9 mouse cellular contexts compared by ENCODE assay signal in genomic region chr2:105128564-105128963, GRCm38 (mm10). TPM values are rescaled to one million over a fixed set of nuclear protein-coding genes. Genes with fewer than 3 reads are reported as not detected.
DNase-seq lines count a peak whose midpoint lies in the region; ATAC-seq lines count a peak whose summit lies in the region.
"Had no signal": no experiment of that assay in that cellular context is flagged by ENCODE, and none has a peak within 500 bp of the region (broad histone marks: within the 10 kb centered on the region; RNA-seq: fewer than 3 reads in every experiment).

No protein-coding gene starts in this region.

- peaks cover 100% of the 10 kb centered on the region for H3K27me3 ChIP-seq in hindbrain, embryonic 10.5 days (ENCODE audit: insufficient read depth, poor library complexity, severe bottlenecking)
- peaks cover 69% of the 10 kb centered on the region for H3K27me3 ChIP-seq in hindbrain, embryonic 16.5 days (replicated peaks; ENCODE audit: control insufficient read depth, insufficient read depth, low read length)
- peaks cover 100% of the 10 kb centered on the region for H3K27me3 ChIP-seq in midbrain, embryonic 10.5 days (ENCODE audit: low read depth, poor library complexity, severe bottlenecking)
- H3K27me3 ChIP-seq in midbrain, embryonic 14.5 days (ENCODE audit: control insufficient read depth, insufficient read depth, low read length) = peaks cover 98% of the 10 kb centered on the region
- H3K27me3 ChIP-seq in limb, embryonic 10.5 days (ENCODE audit: low read depth, poor library complexity, severe bottlenecking) = peaks cover 100% of the 10 kb centered on the region
- H3K27me3 ChIP-seq in stomach, embryonic 16.5 days (ENCODE audit: control insufficient read depth, insufficient read depth, low read length) = peaks cover 98% of the 10 kb centered on the region

- H3K9ac ChIP-seq in hindbrain, embryonic 16.5 days (ENCODE audit: low read depth, low read length) = no peak overlapping the region
- no peak overlapping the region for H3K9ac ChIP-seq in midbrain, embryonic 14.5 days (replicated peaks; ENCODE audit: low read length)
- peak overlapping the region; percentile 26; the same call in 1 of the 2 replicates for H3K9ac ChIP-seq in stomach, embryonic 16.5 days (ENCODE audit: low read length)

- ATAC-seq in hindbrain, embryonic 16.5 days = no peak
- ATAC-seq in midbrain, embryonic 14.5 days (ENCODE audit: low FRiP score, low TSS enrichment) = no peak
- no peak for ATAC-seq in stomach, embryonic 16.5 days (ENCODE audit: insufficient read depth, low FRiP score)

- no peaks in the 10 kb centered on the region for H3K9me3 ChIP-seq in hindbrain, embryonic 10.5 days
- H3K9me3 ChIP-seq in hindbrain, embryonic 16.5 days (ENCODE audit: control insufficient read depth, low read length) = no peaks in the 10 kb centered on the region
- H3K9me3 ChIP-seq in midbrain, embryonic 10.5 days (replicated peaks) = no peaks in the 10 kb centered on the region
- no peaks in the 10 kb centered on the region for H3K9me3 ChIP-seq in midbrain, embryonic 14.5 days (ENCODE audit: control insufficient read depth, low read length)
- H3K9me3 ChIP-seq in limb, embryonic 10.5 days (replicated peaks) = no peaks in the 10 kb centered on the region
- no peaks in the 10 kb centered on the region for H3K9me3 ChIP-seq in stomach, embryonic 16.5 days (replicated peaks; ENCODE audit: control insufficient read depth, low read length)

- 2% methylated on average over 12 of the region's 12 CpGs for WGBS in hindbrain, embryonic 10.5 days
- WGBS in hindbrain, embryonic 16.5 days = 3% methylated on average over 12 of the region's 12 CpGs
- WGBS in midbrain, embryonic 10.5 days = 5% methylated on average over 12 of the region's 12 CpGs
- WGBS in midbrain, embryonic 14.5 days = 3% methylated on average over 12 of the region's 12 CpGs
- 3% methylated on average over 12 of the region's 12 CpGs for WGBS in limb, embryonic 10.5 days
- 5% methylated on average over 12 of the region's 12 CpGs for WGBS in stomach, embryonic 16.5 days

- no peaks in the 10 kb centered on the region for H3K36me3 ChIP-seq in hindbrain, embryonic 10.5 days
- no peaks in the 10 kb centered on the region for H3K36me3 ChIP-seq in hindbrain, embryonic 16.5 days (ENCODE audit: control insufficient read depth, insufficient read depth, low read length)
- no peaks in the 10 kb centered on the region for H3K36me3 ChIP-seq in midbrain, embryonic 10.5 days
- H3K36me3 ChIP-seq in midbrain, embryonic 14.5 days (ENCODE audit: control insufficient read depth, insufficient read depth, low read length) = no peaks in the 10 kb centered on the region
- H3K36me3 ChIP-seq in limb, embryonic 10.5 days = no peaks in the 10 kb centered on the region
- no peaks in the 10 kb centered on the region for H3K36me3 ChIP-seq in stomach, embryonic 16.5 days (ENCODE audit: control insufficient read depth, insufficient read depth, low read length)

- no peak overlapping the region for H3K27ac ChIP-seq in hindbrain, embryonic 10.5 days
- no peak overlapping the region for H3K27ac ChIP-seq in hindbrain, embryonic 16.5 days (ENCODE audit: low read depth, low read length)
- no peak overlapping the region for H3K27ac ChIP-seq in midbrain, embryonic 10.5 days (replicated peaks)
- no peak overlapping the region for H3K27ac ChIP-seq in midbrain, embryonic 14.5 days (replicated peaks; ENCODE audit: low read depth, low read length)
- no peak overlapping the region for H3K27ac ChIP-seq in limb, embryonic 10.5 days
- H3K27ac ChIP-seq in stomach, embryonic 16.5 days (ENCODE audit: low read length) = no peak overlapping the region

- no peak overlapping the region for H3K4me2 ChIP-seq in hindbrain, embryonic 16.5 days (ENCODE audit: low read length)
- no peak overlapping the region for H3K4me2 ChIP-seq in midbrain, embryonic 14.5 days (ENCODE audit: low read length)
- peak overlapping the region; percentile 29; the same call in 1 of the 2 replicates for H3K4me2 ChIP-seq in stomach, embryonic 16.5 days (ENCODE audit: low read depth, low read length)

- DNase-seq in hindbrain, embryonic 10.5 days (ENCODE audit: low spot score) = peak; percentile 39
- peak; percentile 50 for DNase-seq in midbrain, embryonic 10.5 days (ENCODE audit: low spot score)
- no peak for DNase-seq in midbrain, embryonic 14.5 days
- peak; percentile 48 for DNase-seq in limb, embryonic 10.5 days (ENCODE audit: low spot score)
- no peak for DNase-seq in thymus, adult 18-20 months
- DNase-seq: cerebellum, adult 8-10 months had no signal

- H3K4me3 ChIP-seq in hindbrain, embryonic 10.5 days = no peak overlapping the region
- no peak overlapping the region for H3K4me3 ChIP-seq in hindbrain, embryonic 16.5 days (ENCODE audit: low read length)
- no peak overlapping the region for H3K4me3 ChIP-seq in midbrain, embryonic 10.5 days
- no peak overlapping the region for H3K4me3 ChIP-seq in midbrain, embryonic 14.5 days (replicated peaks; ENCODE audit: low read depth, low read length)
- no peak overlapping the region for H3K4me3 ChIP-seq in limb, embryonic 10.5 days
- peak overlapping the region; percentile 43 for H3K4me3 ChIP-seq in stomach, embryonic 16.5 days (replicated peaks; ENCODE audit: low read length)

- peaks cover 25% of the 10 kb centered on the region for H3K4me1 ChIP-seq in hindbrain, embryonic 10.5 days (replicated peaks)
- peaks cover 6% of the 10 kb centered on the region; the same call in 1 of the 2 replicates for H3K4me1 ChIP-seq in hindbrain, embryonic 16.5 days (ENCODE audit: control insufficient read depth, insufficient read depth, low read depth, low read length)
- H3K4me1 ChIP-seq in midbrain, embryonic 10.5 days = peaks cover 30% of the 10 kb centered on the region
- no peaks in the 10 kb centered on the region for H3K4me1 ChIP-seq in midbrain, embryonic 14.5 days (ENCODE audit: control insufficient read depth, insufficient read depth, low read length)
- peaks cover 54% of the 10 kb centered on the region for H3K4me1 ChIP-seq in limb, embryonic 10.5 days
- H3K4me1 ChIP-seq in stomach, embryonic 16.5 days (ENCODE audit: control insufficient read depth, insufficient read depth, low read length) = peaks cover 16% of the 10 kb centered on the region; the same call in 1 of the 2 replicates

RNA-seq across cellular contexts. Expression of gene Wt1, which starts 2.2 kb away (rescaled TPM):
- 0.12 and 0.36 TPM in 2 replicates for polyA plus RNA-seq in hindbrain, embryonic 10.5 days (2016; fragmentation: Nextera tagmentation; extraction: Ambion mirVana)
- 0.75 and 0.94 TPM in 2 replicates for polyA plus RNA-seq in hindbrain, embryonic 16.5 days (2015; fragmentation: Nextera tagmentation; extraction: Ambion mirVana)
- 0.05 TPM in 1 of 2 replicates, not detected in the other for polyA plus RNA-seq in midbrain, embryonic 10.5 days (2016; fragmentation: Nextera tagmentation; extraction: Ambion mirVana)
- polyA plus RNA-seq in midbrain, embryonic 14.5 days (2014; fragmentation: Nextera tagmentation; extraction: Ambion mirVana) = not detected in 2 replicates
- 5.6 and 6.6 TPM in 2 replicates for polyA plus RNA-seq in limb, embryonic 10.5 days (2016; fragmentation: Nextera tagmentation; extraction: Ambion mirVana)
- polyA plus RNA-seq in stomach, embryonic 16.5 days (2015; fragmentation: Nextera tagmentation; extraction: Ambion mirVana) = 13.2 and 18.3 TPM in 2 replicates

RNA-seq across cellular contexts. Expression of gene Gm11060, which starts 36.7 kb away (rescaled TPM):
- not detected in 2 replicates for polyA plus RNA-seq in hindbrain, embryonic 10.5 days (2016; fragmentation: Nextera tagmentation; extraction: Ambion mirVana)
- not detected in 2 replicates for polyA plus RNA-seq in hindbrain, embryonic 16.5 days (2015; fragmentation: Nextera tagmentation; extraction: Ambion mirVana)
- polyA plus RNA-seq in midbrain, embryonic 10.5 days (2016; fragmentation: Nextera tagmentation; extraction: Ambion mirVana) = not detected in 2 replicates
- not detected in 2 replicates for polyA plus RNA-seq in midbrain, embryonic 14.5 days (2014; fragmentation: Nextera tagmentation; extraction: Ambion mirVana)
- not detected in 2 replicates for polyA plus RNA-seq in limb, embryonic 10.5 days (2016; fragmentation: Nextera tagmentation; extraction: Ambion mirVana)
- polyA plus RNA-seq in stomach, embryonic 16.5 days (2015; fragmentation: Nextera tagmentation; extraction: Ambion mirVana) = not detected in 2 replicates
- polyA plus RNA-seq: neural tube, embryonic 11.5 days had no signal

Comparison
In these comparisons a context has a peak if more than half of its experiments do, and no peak if none do; other contexts are left out.
1. DNase-seq: peak in hindbrain, embryonic 10.5 days (single experiment), midbrain, embryonic 10.5 days (single experiment) and limb, embryonic 10.5 days (single experiment); none in midbrain, embryonic 14.5 days (single experiment) and thymus, adult 18-20 months (0 of 2).